Mouse (Mus musculus): ENCODE measurements at regions not wholly inside any gene's neighbourhood (a gene's known extent, or its start where the extent isn't known, plus 50 kb on each side); places are given as distances from the start of the nearest gene placed in this dataset.
A peak's percentile ranks its signal among the peaks of the same experiment; 100 is the strongest.

GRCm38 (mm10) chr1:7494096-7494495, 2686.4 kb downstream of the Gm37988 start:
- no peak for ATAC-seq
- Histone ChIP-seq H3K27me3 (replicated peaks) (no peaks in the 10 kb centered on the region), H3K27ac (no peak overlapping the region), H3K4me2 (replicated peaks) (no peak overlapping the region), H3K4me1 (replicated peaks) (no peaks in the 10 kb centered on the region), H3K36me3 (no peaks in the 10 kb centered on the region), H3K9me3 (no peaks in the 10 kb centered on the region), H3K4me3 (replicated peaks) (no peak overlapping the region), H3K9ac (no peak overlapping the region)
- 82% methylated on average over 1 of the region's 1 CpGs for WGBS

GRCm38 (mm10) chr1:7499042-7499441, 2691.3 kb downstream of the Gm37988 start:
- H3K27ac ChIP-seq: no peak overlapping the region
- H3K36me3 ChIP-seq: no peaks in the 10 kb centered on the region
- peak; percentile 82 for ATAC-seq

GRCm38 (mm10) chr1:7502363-7502762, 2694.7 kb downstream of the Gm37988 start:
- no peak overlapping the region for H3K9ac ChIP-seq
- no peaks in the 10 kb centered on the region for H3K36me3 ChIP-seq
- no peak overlapping the region for H3K27ac ChIP-seq
- no peak overlapping the region for H3K4me2 ChIP-seq (replicated peaks)
- no peaks in the 10 kb centered on the region for H3K9me3 ChIP-seq
- ATAC-seq: peak; percentile 86
- H3K27me3 ChIP-seq (replicated peaks): no peaks in the 10 kb centered on the region
- 65% methylated on average over 2 of the region's 2 CpGs for WGBS
- no peaks in the 10 kb centered on the region for H3K4me1 ChIP-seq (replicated peaks)
- H3K4me3 ChIP-seq (replicated peaks): no peak overlapping the region

More at GRCm38 (mm10) chr1:7499042-7499441, 2691.3 kb downstream of the Gm37988 start:
- H3K4me1 ChIP-seq (replicated peaks): no peaks in the 10 kb centered on the region
- no peaks in the 10 kb centered on the region for H3K9me3 ChIP-seq
- H3K27me3 ChIP-seq (replicated peaks): no peaks in the 10 kb centered on the region
- H3K9ac ChIP-seq: no peak overlapping the region
- H3K4me3 ChIP-seq (replicated peaks): no peak overlapping the region
- 55% methylated on average over 6 of the region's 6 CpGs for WGBS
- no peak overlapping the region for H3K4me2 ChIP-seq (replicated peaks)

GRCm38 (mm10) chr1:7518791-7519190, 2711.1 kb downstream of the Gm37988 start:
- no peak for ATAC-seq
- Histone ChIP-seq H3K4me2 (replicated peaks) (no peak overlapping the region), H3K4me3 (replicated peaks) (no peak overlapping the region), H3K9ac (no peak overlapping the region), H3K36me3 (no peaks in the 10 kb centered on the region), H3K27me3 (replicated peaks) (no peaks in the 10 kb centered on the region), H3K9me3 (no peaks in the 10 kb centered on the region), H3K4me1 (replicated peaks) (no peaks in the 10 kb centered on the region), H3K27ac (no peak overlapping the region)
- 63% methylated on average over 8 of the region's 8 CpGs for WGBS

GRCm38 (mm10) chr1:7533506-7533905, 2725.8 kb downstream of the Gm37988 start:
- Histone ChIP-seq H3K36me3 (no peaks in the 10 kb centered on the region), H3K27me3 (replicated peaks) (no peaks in the 10 kb centered on the region), H3K4me3 (replicated peaks) (no peak overlapping the region), H3K9ac (no peak overlapping the region), H3K4me2 (replicated peaks) (no peak overlapping the region), H3K27ac (no peak overlapping the region), H3K4me1 (replicated peaks) (no peaks in the 10 kb centered on the region), H3K9me3 (no peaks in the 10 kb centered on the region)
- no peak for ATAC-seq

GRCm38 (mm10) chr1:7535191-7535590, 2727.5 kb downstream of the Gm37988 start:
- no peaks in the 10 kb centered on the region for H3K9me3 ChIP-seq
- H3K4me1 ChIP-seq (replicated peaks): no peaks in the 10 kb centered on the region
- no peak overlapping the region for H3K9ac ChIP-seq
- no peak overlapping the region for H3K4me2 ChIP-seq (replicated peaks)
- no peak for ATAC-seq
- H3K27me3 ChIP-seq (replicated peaks): no peaks in the 10 kb centered on the region
- H3K36me3 ChIP-seq: no peaks in the 10 kb centered on the region
- no peak overlapping the region for H3K4me3 ChIP-seq (replicated peaks)
- H3K27ac ChIP-seq: no peak overlapping the region

DNA sequence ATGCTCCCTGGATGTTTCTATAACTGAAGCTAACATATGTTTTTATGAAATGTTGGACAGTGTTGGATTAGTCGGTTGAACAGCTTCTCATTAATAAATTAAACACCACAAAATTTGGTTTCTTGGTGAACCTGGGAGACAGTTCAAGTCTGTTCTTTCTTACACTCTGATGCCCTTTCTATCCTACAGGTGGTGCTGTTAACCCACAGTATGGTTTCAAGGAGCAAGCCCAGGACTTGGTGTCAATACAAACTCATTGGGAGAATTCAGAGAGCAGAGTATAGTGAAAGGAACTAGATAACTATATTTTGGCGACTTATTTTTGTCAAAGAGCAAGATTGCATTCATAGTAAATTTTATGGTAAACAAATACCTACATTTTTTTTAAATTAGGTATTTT, 2735.8 kb downstream of the Gm37988 start:
- WGBS: 24% methylated on average over 2 of the region's 2 CpGs
- no peak for ATAC-seq
- H3K4me2 ChIP-seq (replicated peaks): no peak overlapping the region

DNA sequence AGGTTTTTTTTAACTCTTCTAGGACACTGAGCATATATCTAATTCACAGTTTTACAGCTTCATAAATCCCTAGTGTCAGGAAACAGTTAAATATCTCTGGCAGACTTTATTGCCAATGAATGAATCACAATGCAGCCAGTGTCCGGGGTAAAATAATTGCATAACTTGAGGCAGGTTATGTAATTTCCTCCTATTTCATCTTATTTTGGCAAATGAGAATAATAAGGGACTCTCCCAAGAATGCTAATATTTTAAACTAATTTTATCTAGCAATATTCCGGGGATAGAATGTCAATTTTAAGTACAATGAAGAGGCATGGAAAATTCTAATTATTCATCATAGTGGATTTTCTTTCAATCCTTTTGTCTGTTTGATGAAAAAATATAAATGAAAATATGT, 2740.6 kb downstream of the Gm37988 start:
- H3K4me1 ChIP-seq (replicated peaks): no peaks in the 10 kb centered on the region
- no peak for ATAC-seq
- H3K9ac ChIP-seq: no peak overlapping the region
- H3K4me2 ChIP-seq (replicated peaks): no peak overlapping the region
- no peak overlapping the region for H3K4me3 ChIP-seq (replicated peaks)
- H3K36me3 ChIP-seq: no peaks in the 10 kb centered on the region
- no peaks in the 10 kb centered on the region for H3K9me3 ChIP-seq
- WGBS: 47% methylated on average over 2 of the region's 2 CpGs
- no peaks in the 10 kb centered on the region for H3K27me3 ChIP-seq (replicated peaks)
- H3K27ac ChIP-seq: no peak overlapping the region

More for the DNA sequence above, 2735.8 kb downstream of the Gm37988 start:
- Histone ChIP-seq H3K4me3 (replicated peaks) (no peak overlapping the region), H3K27me3 (replicated peaks) (no peaks in the 10 kb centered on the region), H3K9me3 (no peaks in the 10 kb centered on the region), H3K4me1 (replicated peaks) (no peaks in the 10 kb centered on the region), H3K36me3 (no peaks in the 10 kb centered on the region), H3K9ac (no peak overlapping the region), H3K27ac (no peak overlapping the region)

DNA sequence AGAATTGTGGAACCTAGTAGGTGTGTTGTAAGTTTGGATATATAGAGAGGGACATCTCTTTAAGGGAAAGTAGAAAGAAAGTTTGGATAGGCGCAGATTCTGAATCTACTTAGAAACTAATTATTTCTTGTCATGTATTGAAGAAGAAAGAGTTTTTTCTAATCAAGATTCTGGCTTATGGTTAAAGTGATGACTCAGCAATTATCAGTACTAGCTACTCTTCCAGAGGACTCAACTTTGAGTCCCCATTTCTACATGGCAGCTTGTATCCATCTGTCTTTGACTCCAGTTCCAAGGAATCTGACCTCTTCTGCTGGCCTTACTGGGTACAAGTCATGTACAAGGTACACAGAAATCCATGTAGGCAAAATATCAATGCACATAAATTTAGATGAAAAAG, 2767.1 kb downstream of the Gm37988 start:
- H3K27ac ChIP-seq: no peak overlapping the region
- ATAC-seq: no peak

DNA sequence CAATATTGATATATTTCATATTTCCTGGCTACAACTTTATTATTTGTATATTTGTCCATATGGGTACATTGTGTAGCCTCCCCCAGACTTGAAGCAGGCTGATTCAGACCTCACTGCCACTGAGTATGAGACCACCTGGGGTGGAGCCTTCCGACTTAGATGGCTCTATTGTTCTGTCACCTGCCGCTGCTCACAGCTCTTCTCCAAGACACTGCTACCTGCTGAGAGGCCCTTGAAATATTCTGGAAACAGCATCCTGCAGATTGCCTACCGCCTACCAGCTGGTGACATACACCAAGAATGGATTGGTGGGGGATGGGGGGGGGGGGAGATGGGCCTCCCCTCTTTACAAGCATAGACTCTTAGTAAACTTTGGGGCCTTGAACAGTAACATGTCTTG, 2778.7 kb downstream of the Gm37988 start:
- no peaks in the 10 kb centered on the region for H3K4me1 ChIP-seq (replicated peaks)
- H3K4me2 ChIP-seq (replicated peaks): no peak overlapping the region
- no peak overlapping the region for H3K27ac ChIP-seq
- 75% methylated on average over 3 of the region's 3 CpGs for WGBS
- ATAC-seq: no peak
- H3K9me3 ChIP-seq: no peaks in the 10 kb centered on the region
- H3K9ac ChIP-seq: no peak overlapping the region
- H3K27me3 ChIP-seq (replicated peaks): no peaks in the 10 kb centered on the region
- H3K36me3 ChIP-seq: no peaks in the 10 kb centered on the region
- H3K4me3 ChIP-seq (replicated peaks): no peak overlapping the region

More for the DNA sequence above, 2767.1 kb downstream of the Gm37988 start:
- Histone ChIP-seq H3K9me3 (no peaks in the 10 kb centered on the region), H3K4me1 (replicated peaks) (no peaks in the 10 kb centered on the region), H3K36me3 (no peaks in the 10 kb centered on the region), H3K4me2 (replicated peaks) (no peak overlapping the region), H3K27me3 (replicated peaks) (no peaks in the 10 kb centered on the region), H3K9ac (no peak overlapping the region), H3K4me3 (replicated peaks) (no peak overlapping the region)
- 87% methylated on average over 1 of the region's 1 CpGs for WGBS

- H3K27me3 ChIP-seq (replicated peaks): no peaks in the 10 kb centered on the region
- no peak overlapping the region for H3K4me2 ChIP-seq (replicated peaks)
- no peaks in the 10 kb centered on the region for H3K36me3 ChIP-seq
- no peak overlapping the region for H3K9ac ChIP-seq
- H3K4me1 ChIP-seq (replicated peaks): no peaks in the 10 kb centered on the region
- H3K4me3 ChIP-seq (replicated peaks): no peak overlapping the region
- ATAC-seq: no peak
- H3K27ac ChIP-seq: no peak overlapping the region
- H3K9me3 ChIP-seq: no peaks in the 10 kb centered on the region
Observed at GRCm38 (mm10) chr1:7591327-7591726, 2783.6 kb downstream of the Gm37988 start.

Measured in intestine, embryonic 15.5 days (tissue).